Mouse (Mus musculus): ENCODE data around the gene 4930550C14Rik. TPM values are rescaled to one million over a fixed set of nuclear protein-coding genes. Genes with fewer than 3 reads are reported as not detected.
A peak's percentile ranks its signal among the peaks of the same experiment; 100 is the strongest.

Gene 4930550C14Rik
- total RNA-seq, 2 experiments from 2014 or later = 0.26 TPM; not detected in 1

GRCm38 (mm10) chr9:53402991-53403390 is 866 bp downstream of the 4930550C14Rik start:
- intact Hi-C loops (cut with DNase I) = no loop called here
- DNase-seq (ENCODE audit: low spot score) = no peak

GRCm38 (mm10) chr9:53404050-53404752 is 2.1 kb downstream of the 4930550C14Rik start:
- intact Hi-C loops (cut with DNase I) = no loop called here
- no peak for DNase-seq (ENCODE audit: low spot score)

- peak; percentile 53 for DNase-seq (ENCODE audit: low spot score)
- intact Hi-C loops (cut with DNase I) = no loop called here
Measured at GRCm38 (mm10) chr9:53404753-53405722, 2.9 kb downstream of the 4930550C14Rik start.

- intact Hi-C loops (cut with DNase I) = no loop called here
- DNase-seq (ENCODE audit: low spot score) = no peak
Measured at GRCm38 (mm10) chr9:53408548-53408947, 6.4 kb downstream of the 4930550C14Rik start.

GRCm38 (mm10) chr9:53408953-53409361 is 6.8 kb downstream of the 4930550C14Rik start:
- DNase-seq (ENCODE audit: low spot score) = no peak
- intact Hi-C loops (cut with DNase I) = no loop called here

- intact Hi-C loops (cut with DNase I) = no loop called here
- DNase-seq (ENCODE audit: low spot score) = no peak
Measured at GRCm38 (mm10) chr9:53409427-53409826, 7.3 kb downstream of the 4930550C14Rik start.

- no peak for DNase-seq (ENCODE audit: low spot score)
Measured at GRCm38 (mm10) chr9:53422133-53422896, 20.2 kb downstream of the 4930550C14Rik start.

GRCm38 (mm10) chr9:53426726-53427125 is 24.6 kb downstream of the 4930550C14Rik start:
- intact Hi-C loops (cut with DNase I) = no loop called here

More at GRCm38 (mm10) chr9:53422133-53422896, 20.2 kb downstream of the 4930550C14Rik start:
- intact Hi-C loops (cut with DNase I) = no loop called here

GRCm38 (mm10) chr9:53427638-53428037 is 25.5 kb downstream of the 4930550C14Rik start:
- intact Hi-C loops (cut with DNase I) = no loop called here
- DNase-seq (ENCODE audit: low spot score) = no peak

More at GRCm38 (mm10) chr9:53426726-53427125, 24.6 kb downstream of the 4930550C14Rik start:
- DNase-seq (ENCODE audit: low spot score) = no peak

GRCm38 (mm10) chr9:53435830-53436570 is 33.9 kb downstream of the 4930550C14Rik start:
- intact Hi-C loops (cut with DNase I) = no loop called here

GRCm38 (mm10) chr9:53450609-53451008 is 48.5 kb downstream of the 4930550C14Rik start:
- no peak for DNase-seq (ENCODE audit: low spot score)
- intact Hi-C loops (cut with DNase I) = loop anchor here (5.0 kb wide), 1 partner anchor 193 kb away; no protein-coding TSS in a partner anchor

More at GRCm38 (mm10) chr9:53435830-53436570, 33.9 kb downstream of the 4930550C14Rik start:
- no peak for DNase-seq (ENCODE audit: low spot score)

- intact Hi-C loops (cut with DNase I) = loop anchor here (5.0 kb wide), 1 partner anchor 195 kb away; no protein-coding TSS in a partner anchor
- no peak for DNase-seq (ENCODE audit: low spot score)
Measured at GRCm38 (mm10) chr9:53452038-53452437, 49.9 kb downstream of the 4930550C14Rik start.

GRCm38 (mm10) chr9:53472806-53473518 is 70.8 kb downstream of the 4930550C14Rik start:
- no peak for DNase-seq (ENCODE audit: low spot score)
- intact Hi-C loops (cut with DNase I) = no loop called here

Small RNAs within 50 kb of the gene (microRNA-seq; reads per million reads assigned to microRNA genes)
- gene Mir130c = not detected

Other genes starting within 250 kb of the 4930550C14Rik start
- gene Ddx10, start 154.3 kb upstream of the 4930550C14Rik start, total RNA-seq (2021) = 1 to 10 TPM; 8.9 to 9.7 TPM
- under 1 TPM; 0.23 to 0.36 TPM for gene Exph5, start 100.7 kb upstream of the 4930550C14Rik start, total RNA-seq (2021)
- 1 to 10 TPM; 9.4 to 9.5 TPM for gene Kdelc2, start 18.3 kb upstream of the 4930550C14Rik start, total RNA-seq (2021)
- 1 to 10 TPM; 7.9 to 9.3 TPM for gene Atm, start 134.4 kb downstream of the 4930550C14Rik start, total RNA-seq (2021)
- 1 to 10 TPM; 7.5 to 7.8 TPM for gene Npat, start 134.7 kb downstream of the 4930550C14Rik start, total RNA-seq (2021)
- 100 to 1,000 TPM; 276 to 289 TPM for gene Acat1, start 208.1 kb downstream of the 4930550C14Rik start, total RNA-seq (2021)

Data from heart, postnatal 25 days (tissue).